Mouse (Mus musculus) heart, postnatal 0 days (tissue): ENCODE measurements around the gene Smok3c. TPM values are rescaled to one million over a fixed set of nuclear protein-coding genes. Genes with fewer than 3 reads are reported as not detected.
A peak's percentile ranks its signal among the peaks of the same experiment; 100 is the strongest.

Experiments used
- ATAC-seq: fragments of 200-750 bp; cut with Nextera tagmentation; 2 replicates; pipeline ENCODE4 v1.8.0; 2017; ENCODE audit warnings: low read depth, moderate number of reproducible peaks, moderate library complexity; ENCODE audit not compliant: insufficient read depth
- DNase-seq: peaks from one replicate; pipeline ENCODE4 v3.0.0-alpha.2; 2016; ENCODE audit warnings: low spot score
- H3K27ac ChIP-seq: fragments of 300-500 bp; sonication (generic); 2 replicates; pipeline ENCODE4 v1.5.1; 2014; ENCODE audit warnings: low read depth, mild to moderate bottlenecking
- H3K27me3 ChIP-seq: fragments of 300-500 bp; sonication (generic); 2 replicates; pipeline ENCODE4 v1.6.1; 2014; ENCODE audit warnings: low read length, mixed read lengths; ENCODE audit not compliant: control insufficient read depth, insufficient read depth
- H3K36me3 ChIP-seq: fragments of 300-500 bp; sonication (generic); replicated peaks from 2 replicates; pipeline ENCODE4 v1.6.1; 2014; ENCODE audit warnings: low read length, mixed read lengths; ENCODE audit not compliant: control insufficient read depth, insufficient read depth
- H3K4me1 ChIP-seq: fragments of 300-500 bp; sonication (generic); 2 replicates; pipeline ENCODE4 v1.6.1; 2014; ENCODE audit warnings: antibody characterized with exemption; ENCODE audit not compliant: control insufficient read depth, insufficient read depth
- H3K4me2 ChIP-seq: fragments of 300-500 bp; sonication (generic); 2 replicates; pipeline ENCODE4 v1.6.1; 2014; ENCODE audit warnings: low read depth, mild to moderate bottlenecking, low read length, moderate library complexity
- H3K4me3 ChIP-seq: fragments of 300-500 bp; sonication (generic); 2 replicates; pipeline ENCODE4 v1.5.1; 2014; ENCODE audit warnings: low read depth, low read length
- H3K9ac ChIP-seq: fragments of 300-500 bp; sonication (generic); replicated peaks from 2 replicates; pipeline ENCODE4 v1.6.1; 2014; ENCODE audit warnings: low read depth, low read length, mixed read lengths
- H3K9me3 ChIP-seq: fragments of 300-500 bp; sonication (generic); replicated peaks from 2 replicates; pipeline ENCODE4 v1.6.1; 2016; ENCODE audit warnings: low read length; ENCODE audit not compliant: control insufficient read depth
- CTCF ChIP-seq: IDR thresholded peaks from 2 replicates; pipeline ENCODE4 v1.5.1; 2016; ENCODE audit warnings: antibody characterized with exemption, control low read depth, low read depth
- EP300 ChIP-seq: IDR thresholded peaks from 2 replicates; pipeline ENCODE4 v1.6.1; 2016; ENCODE audit warnings: antibody characterized with exemption, low read depth
- WGBS: fragments of 180-500 bp; shearing (Covaris S2); extraction: QIAGEN DNeasy Blood & Tissue Kit; methylation state at CpG from one replicate; pipeline ENCODE4 v1.1.7; 2014; 5-methylcytosine and 5-hydroxymethylcytosine counted together
- polyA plus RNA-seq: library from polyadenylated mRNA; unstranded; fragments of >200 nt; fragmentation: Nextera tagmentation; extraction: Ambion mirVana; gene quantifications from 2 replicates; pipeline ENCODE4 v1.2.1, GENCODE M21; 2015
- total RNA-seq: library from RNA; depleted of rRNA; stranded (reverse); fragments of >200 nt; gene quantifications from 2 replicates; pipeline ENCODE4 v1.2.3, GENCODE M21; 2014; ENCODE audit warnings: low replicate concordance

The Smok3c gene
- total and polyA plus RNA-seq, 2 experiments from 2014 or later, result not detected

- no peaks in the 10 kb centered on the region for H3K27me3 ChIP-seq
- peaks cover 8% of the 10 kb centered on the region for H3K4me1 ChIP-seq
- no peak overlapping the region for H3K4me2 ChIP-seq
- 87% methylated on average over 2 of the region's 2 CpGs for WGBS
- no peaks in the 10 kb centered on the region for H3K9me3 ChIP-seq
- H3K36me3 ChIP-seq, result no peaks in the 10 kb centered on the region; the same call in 1 of the 2 replicates
- no peak for TF ChIP-seq EP300
- TF ChIP-seq CTCF, result no peak
- ATAC-seq (no peak), DNase-seq (no peak)
- no peak overlapping the region for H3K9ac ChIP-seq
- no peak overlapping the region for H3K27ac ChIP-seq
- H3K4me3 ChIP-seq, result no peak overlapping the region
Observed at GRCm38 (mm10) chr5:138083936-138084335, 30.9 kb downstream of the Smok3c start.

DNA sequence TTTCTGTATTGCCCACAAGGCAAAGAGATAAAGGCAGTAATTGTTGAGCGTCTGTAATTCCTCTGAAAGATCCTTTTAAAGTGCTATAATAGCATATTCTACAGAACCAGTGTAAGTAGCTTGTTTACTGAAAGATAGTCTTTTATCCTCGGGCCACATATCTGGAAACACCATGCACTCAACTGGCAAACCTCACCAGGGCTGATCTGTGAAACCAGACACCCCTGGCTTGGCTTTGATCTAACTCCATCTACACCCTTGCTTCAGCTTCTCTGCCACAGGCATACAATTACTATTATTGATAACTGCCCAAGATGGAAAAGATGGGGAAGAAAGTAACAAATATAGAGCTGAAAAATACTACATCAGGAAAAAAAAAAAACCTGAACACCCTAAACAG is 31.5 kb downstream of the Smok3c start:
- Histone ChIP-seq H3K27me3 (no peaks in the 10 kb centered on the region), H3K9me3 (no peaks in the 10 kb centered on the region), H3K4me2 (peak overlapping the region; percentile 87), H3K4me1 (peaks cover 8% of the 10 kb centered on the region), H3K27ac (no peak overlapping the region), H3K4me3 (peak overlapping the region; percentile 78), H3K9ac (peak overlapping the region; percentile 93; the same call in 1 of the 2 replicates), H3K36me3 (peaks cover 5% of the 10 kb centered on the region; the same call in 1 of the 2 replicates)
- DNase-seq (no peak), ATAC-seq (no peak)
- 45% methylated on average over 2 of the region's 2 CpGs for WGBS
- no peak for TF ChIP-seq CTCF
- no peak for TF ChIP-seq EP300

DNA sequence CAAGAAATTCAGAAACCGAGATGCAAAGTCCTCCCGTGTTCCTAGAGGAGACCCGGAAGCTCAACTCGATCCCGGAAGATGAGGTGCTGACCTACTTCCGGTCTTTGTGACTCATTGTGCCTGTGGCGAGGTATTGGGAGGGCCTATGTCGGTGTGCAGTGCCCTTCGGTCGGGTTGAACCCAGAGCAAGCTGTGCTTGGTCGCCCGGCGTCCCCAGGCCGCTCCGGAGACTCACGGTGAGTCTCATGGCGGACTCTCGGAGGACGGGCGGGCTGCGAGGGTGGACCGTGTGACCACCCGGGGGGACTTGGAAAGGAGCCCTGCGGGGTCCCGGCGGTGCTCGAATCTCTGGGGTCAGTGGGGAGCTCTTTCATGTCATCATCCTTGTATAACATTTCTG is 32.0 kb downstream of the Smok3c start, which contains the start of gene Zkscan1:
Gene Zkscan1 (plus strand): TSS at position 89 of the 400 bp plus-strand sequence.
- under 1% methylated on average over 27 of the region's 27 CpGs for WGBS
- ATAC-seq (peak; percentile 98), DNase-seq (peak; percentile 92)
- H3K4me1 ChIP-seq, result peaks cover 8% of the 10 kb centered on the region
- peak within 1 kb of the TSS; percentile 83 for H3K27ac ChIP-seq
- H3K9me3 ChIP-seq, result no peaks in the 10 kb centered on the region
- no peaks in the 10 kb centered on the region for H3K27me3 ChIP-seq
- peaks cover 5% of the 10 kb centered on the region; the same call in 1 of the 2 replicates for H3K36me3 ChIP-seq
- H3K4me3 ChIP-seq, result peak within 1 kb of the TSS; percentile 78
- TF ChIP-seq EP300 (no peak), CTCF (no peak)
- H3K4me2 ChIP-seq, result peak within 1 kb of the TSS; percentile 87
- peak within 1 kb of the TSS; percentile 93 for H3K9ac ChIP-seq

DNA sequence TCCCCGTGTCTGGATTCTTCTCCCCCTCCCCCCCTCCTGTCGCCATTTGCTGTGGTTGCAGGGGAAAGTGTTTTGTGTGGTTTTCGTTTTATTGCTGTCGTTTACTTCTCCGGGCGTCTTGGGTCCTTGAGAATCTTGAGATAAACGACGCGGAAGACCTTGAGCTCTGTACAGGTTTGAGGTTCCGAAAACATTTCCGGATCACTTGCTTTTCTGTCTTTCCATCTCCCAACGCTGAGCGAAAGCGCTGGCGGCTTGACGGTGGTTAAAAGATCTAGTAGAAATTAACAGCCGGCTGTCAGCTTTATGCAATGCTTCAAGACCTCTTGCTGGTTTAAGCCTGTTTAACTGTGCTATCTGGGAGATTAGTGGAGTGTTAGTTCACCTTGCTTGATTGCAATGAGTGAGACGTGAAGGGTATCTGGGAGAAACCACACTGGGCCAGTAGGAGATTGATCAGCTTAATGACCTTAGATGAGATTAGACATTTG is 32.5 kb downstream of the Smok3c start:
- peak overlapping the region; percentile 87 for H3K4me2 ChIP-seq
- DNase-seq (peak; percentile 22), ATAC-seq (peak; percentile 25; the same call in 1 of the 2 replicates)
- no peak for TF ChIP-seq CTCF
- no peak for TF ChIP-seq EP300
- peaks cover 8% of the 10 kb centered on the region for H3K4me1 ChIP-seq
- peaks cover 5% of the 10 kb centered on the region; the same call in 1 of the 2 replicates for H3K36me3 ChIP-seq
- H3K27ac ChIP-seq, result peak overlapping the region; percentile 83
- H3K9ac ChIP-seq, result peak overlapping the region; percentile 93
- under 1% methylated on average over 18 of the region's 18 CpGs for WGBS
- H3K4me3 ChIP-seq, result peak overlapping the region; percentile 78
- no peaks in the 10 kb centered on the region for H3K9me3 ChIP-seq
- H3K27me3 ChIP-seq, result no peaks in the 10 kb centered on the region

DNA sequence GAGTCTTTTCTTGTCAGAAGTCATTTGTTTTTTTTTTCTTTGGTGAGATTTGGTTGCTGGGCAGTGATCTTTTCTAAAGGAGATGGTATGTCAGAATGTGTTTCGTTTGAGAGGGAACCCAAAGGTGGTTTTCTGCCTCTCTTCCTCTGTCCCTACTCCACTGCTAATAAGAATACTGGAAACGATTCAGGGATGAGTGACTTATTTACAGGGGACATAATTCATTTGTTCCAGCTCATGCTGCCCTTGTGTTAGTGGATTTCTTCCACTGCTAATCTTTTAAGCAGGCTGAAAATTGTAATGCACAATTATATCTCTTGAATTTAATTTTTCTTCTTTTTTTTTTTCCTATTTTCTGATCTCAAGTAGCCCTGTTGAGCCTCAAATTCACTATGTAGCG is 33.8 kb downstream of the Smok3c start:
- TF ChIP-seq EP300 (no peak), CTCF (no peak)
- H3K27me3 ChIP-seq, result no peaks in the 10 kb centered on the region
- H3K27ac ChIP-seq, result no peak overlapping the region
- no peak overlapping the region for H3K4me2 ChIP-seq
- no peak overlapping the region for H3K9ac ChIP-seq
- ATAC-seq (no peak), DNase-seq (no peak)
- no peaks in the 10 kb centered on the region for H3K9me3 ChIP-seq
- WGBS, result 72% methylated on average over 3 of the region's 3 CpGs
- peaks cover 8% of the 10 kb centered on the region for H3K4me1 ChIP-seq
- H3K36me3 ChIP-seq, result peaks cover 5% of the 10 kb centered on the region; the same call in 1 of the 2 replicates
- H3K4me3 ChIP-seq, result no peak overlapping the region

DNA sequence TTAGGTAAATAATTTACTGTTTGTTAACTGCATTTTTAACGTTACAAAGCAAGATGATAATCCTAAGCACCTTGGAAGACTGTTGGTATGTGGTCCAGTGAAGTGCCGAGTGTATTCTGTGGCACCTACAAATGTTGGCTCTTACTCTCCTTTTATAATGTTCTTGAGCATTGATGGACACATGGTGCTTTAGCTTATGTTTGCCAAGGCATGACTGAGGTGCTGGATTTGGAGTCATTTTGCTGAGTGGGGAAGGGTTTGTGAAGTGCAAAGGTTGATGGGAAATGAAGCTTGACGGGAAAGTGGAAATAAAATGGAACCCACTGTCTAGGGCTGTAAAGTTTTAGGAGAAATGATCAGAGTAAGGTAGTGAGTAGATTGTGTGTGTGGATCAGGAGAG is 35.4 kb downstream of the Smok3c start:
- Histone ChIP-seq H3K4me2 (no peak overlapping the region), H3K9ac (no peak overlapping the region), H3K27ac (no peak overlapping the region), H3K4me1 (peaks cover 8% of the 10 kb centered on the region), H3K36me3 (peaks cover 11% of the 10 kb centered on the region), H3K4me3 (no peak overlapping the region), H3K9me3 (no peaks in the 10 kb centered on the region), H3K27me3 (no peaks in the 10 kb centered on the region)
- ATAC-seq (no peak), DNase-seq (no peak)
- 81% methylated on average over 3 of the region's 3 CpGs for WGBS
- TF ChIP-seq CTCF, result no peak
- no peak for TF ChIP-seq EP300
